In the genomic region with DNA sequence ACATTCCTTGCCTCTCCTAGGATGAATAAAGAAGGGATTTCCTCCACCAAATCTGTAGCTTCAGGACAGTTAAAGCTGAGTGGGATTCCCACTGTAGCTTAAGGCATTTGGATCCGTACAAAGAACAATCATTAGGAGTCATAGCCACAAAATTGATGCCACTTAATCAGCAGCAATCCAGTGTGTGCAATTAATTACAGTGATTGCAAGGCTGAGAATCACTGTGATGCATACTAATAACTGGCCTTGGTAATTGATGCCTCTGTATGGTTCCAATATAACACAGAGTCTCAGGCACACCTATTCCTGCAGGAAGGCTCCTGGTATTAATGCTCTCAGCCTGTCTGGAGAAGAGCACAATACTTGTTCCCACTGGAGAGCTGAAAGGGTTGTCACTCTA, we compare ENCODE assay signal across 19 mouse cellular contexts.
DNase-seq lines count a peak whose midpoint lies in the region; ATAC-seq lines count a peak whose summit lies in the region.
"Had no signal": no experiment of that assay in that cellular context is flagged by ENCODE, and none has a peak within 500 bp of the region (broad histone marks: within the 10 kb centered on the region; RNA-seq: fewer than 3 reads in every experiment).

No protein-coding gene starts in this region.

- no peak overlapping the region for H3K4me3 ChIP-seq in forebrain, embryonic 11.5 days (ENCODE audit: low read depth, low read length)
- H3K4me3 ChIP-seq in forebrain, embryonic 10.5 days = no peak overlapping the region
- no peak overlapping the region for H3K4me3 ChIP-seq in neural tube, embryonic 12.5 days
- no peak overlapping the region for H3K4me3 ChIP-seq in midbrain, embryonic 15.5 days
- H3K4me3 ChIP-seq: embryonic facial prominence, embryonic 10.5 days; heart, embryonic 15.5 days; myocyte had no signal

- H3K27ac ChIP-seq in forebrain, embryonic 11.5 days (ENCODE audit: low read depth, low read length) = no peak overlapping the region
- no peak overlapping the region for H3K27ac ChIP-seq in forebrain, embryonic 10.5 days
- H3K27ac ChIP-seq in neural tube, embryonic 12.5 days = no peak overlapping the region
- no peak overlapping the region for H3K27ac ChIP-seq in midbrain, embryonic 15.5 days
- H3K27ac ChIP-seq: embryonic facial prominence, embryonic 10.5 days; heart, embryonic 15.5 days had no signal

- no peak for DNase-seq in forebrain, embryonic 11.5 days (ENCODE audit: low spot score)
- DNase-seq in forebrain, embryonic 10.5 days (ENCODE audit: extremely low spot score, low spot score) = no peak
- DNase-seq in neural tube, embryonic 10.5 days (ENCODE audit: extremely low spot score, low spot score) = no peak
- DNase-seq in adrenal gland, adult (ENCODE audit: inconsistent age in 2 of 2, low spot score in 1 of 2) = no peak
- no peak for DNase-seq in cerebellum, postnatal 10 days
- DNase-seq in kidney, postnatal 36 days = no peak
- DNase-seq: adrenal gland, postnatal 25 days; cerebellum, adult 9-10 months; heart, postnatal 36 days; kidney, adult 2 months; kidney, postnatal 10 days; lung, postnatal 4 days; right cerebral cortex, postnatal 14 days; spleen, adult 18-20 months had no signal

- H3K9me3 ChIP-seq in forebrain, embryonic 11.5 days (ENCODE audit: control insufficient read depth, low read length) = no peaks in the 10 kb centered on the region
- no peaks in the 10 kb centered on the region for H3K9me3 ChIP-seq in forebrain, embryonic 10.5 days
- no peaks in the 10 kb centered on the region for H3K9me3 ChIP-seq in neural tube, embryonic 12.5 days
- H3K9me3 ChIP-seq in midbrain, embryonic 15.5 days = no peaks in the 10 kb centered on the region
- H3K9me3 ChIP-seq: embryonic facial prominence, embryonic 10.5 days; heart, embryonic 15.5 days had no signal

- H3K36me3 ChIP-seq in forebrain, embryonic 11.5 days (ENCODE audit: control insufficient read depth, insufficient read depth, low read length) = no peaks in the 10 kb centered on the region
- H3K36me3 ChIP-seq in forebrain, embryonic 10.5 days (replicated peaks) = no peaks in the 10 kb centered on the region
- no peaks in the 10 kb centered on the region for H3K36me3 ChIP-seq in neural tube, embryonic 12.5 days
- H3K36me3 ChIP-seq in midbrain, embryonic 15.5 days (replicated peaks) = no peaks in the 10 kb centered on the region
- H3K36me3 ChIP-seq: embryonic facial prominence, embryonic 10.5 days; heart, embryonic 15.5 days had no signal

- peak; percentile 44; the same call in 1 of the 2 replicates for ATAC-seq in forebrain, embryonic 11.5 days (replicated peaks; ENCODE audit: low FRiP score)
- ATAC-seq in neural tube, embryonic 12.5 days (ENCODE audit: low FRiP score, low read depth) = peak; percentile 66; the same call in 1 of the 2 replicates
- ATAC-seq in midbrain, embryonic 15.5 days (replicated peaks) = peak; percentile 75

- H3K9ac ChIP-seq in forebrain, embryonic 11.5 days (ENCODE audit: low read length) = no peak overlapping the region
- H3K9ac ChIP-seq in neural tube, embryonic 12.5 days = no peak overlapping the region
- H3K9ac ChIP-seq in midbrain, embryonic 15.5 days = no peak overlapping the region
- H3K9ac ChIP-seq: heart, embryonic 15.5 days had no signal

- H3K4me1 ChIP-seq in forebrain, embryonic 11.5 days (replicated peaks; ENCODE audit: control insufficient read depth, insufficient read depth, low read length) = no peaks in the 10 kb centered on the region
- H3K4me1 ChIP-seq in forebrain, embryonic 10.5 days = no peaks in the 10 kb centered on the region
- H3K4me1 ChIP-seq in neural tube, embryonic 12.5 days = no peaks in the 10 kb centered on the region
- H3K4me1 ChIP-seq in midbrain, embryonic 15.5 days = no peaks in the 10 kb centered on the region
- H3K4me1 ChIP-seq: embryonic facial prominence, embryonic 10.5 days had no signal

- H3K27me3 ChIP-seq in forebrain, embryonic 11.5 days (ENCODE audit: control insufficient read depth, insufficient read depth, low read length) = no peaks in the 10 kb centered on the region
- H3K27me3 ChIP-seq in forebrain, embryonic 10.5 days (ENCODE audit: poor library complexity, severe bottlenecking) = no peaks in the 10 kb centered on the region
- H3K27me3 ChIP-seq in neural tube, embryonic 12.5 days (replicated peaks) = no peaks in the 10 kb centered on the region
- H3K27me3 ChIP-seq in midbrain, embryonic 15.5 days (replicated peaks) = no peaks in the 10 kb centered on the region
- H3K27me3 ChIP-seq: heart, embryonic 15.5 days had no signal

- no peak overlapping the region for H3K4me2 ChIP-seq in forebrain, embryonic 11.5 days (ENCODE audit: low read depth, low read length, severe bottlenecking)
- no peak overlapping the region for H3K4me2 ChIP-seq in neural tube, embryonic 12.5 days (replicated peaks)
- H3K4me2 ChIP-seq in midbrain, embryonic 15.5 days = no peak overlapping the region
- H3K4me2 ChIP-seq: heart, embryonic 15.5 days had no signal

- WGBS in forebrain, embryonic 11.5 days = 55% methylated on average over 1 of the region's 1 CpGs
- 72% methylated on average over 1 of the region's 1 CpGs for WGBS in forebrain, embryonic 10.5 days
- WGBS in neural tube, embryonic 12.5 days = 57% methylated on average over 1 of the region's 1 CpGs
- WGBS in midbrain, embryonic 15.5 days = 38% methylated on average over 1 of the region's 1 CpGs
